In the genomic region with DNA sequence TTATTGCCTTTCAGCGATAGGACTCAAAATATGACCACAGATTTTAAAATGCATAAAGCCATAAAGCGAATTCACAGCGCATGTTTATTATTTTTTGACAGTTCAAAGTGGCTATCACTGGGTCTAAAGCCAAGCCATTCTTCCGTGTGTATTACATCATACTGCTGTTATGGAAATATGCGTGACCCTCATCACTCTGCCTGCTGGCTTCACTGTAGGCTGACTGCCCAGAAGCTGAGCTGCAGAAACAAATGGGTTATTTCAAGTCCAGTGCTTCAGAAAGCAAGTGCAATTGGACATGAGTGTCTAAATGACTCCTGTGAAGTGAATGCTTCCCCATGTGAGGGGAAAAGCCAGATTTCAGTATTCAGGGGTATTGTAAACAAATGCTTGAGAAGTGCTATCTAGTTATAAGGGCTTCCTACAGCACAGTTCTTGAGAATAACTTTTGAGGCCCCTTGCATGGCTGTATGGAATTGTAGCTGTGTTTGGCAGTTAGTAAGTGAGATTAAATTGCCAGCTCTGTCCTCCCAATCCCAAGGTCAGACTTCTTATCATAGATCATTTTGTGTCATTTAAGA, we compare ENCODE assay signal across 21 mouse cellular contexts. TPM values are rescaled to one million over a fixed set of nuclear protein-coding genes. Genes with fewer than 3 reads are reported as not detected.
A peak's percentile ranks its signal among the peaks of the same experiment; 100 is the strongest.
DNase-seq lines count a peak whose midpoint lies in the region; ATAC-seq and TF ChIP-seq lines count a peak whose summit lies in the region.
"Had no signal": no experiment of that assay in that cellular context is flagged by ENCODE, and none has a peak within 500 bp of the region (broad histone marks: within the 10 kb centered on the region; RNA-seq: fewer than 3 reads in every experiment).

No protein-coding gene starts in this region.

- peak; percentile 70; the same call in 1 of the 2 replicates for ATAC-seq in hindbrain, postnatal 0 days
- no peak for ATAC-seq in hindbrain, embryonic 13.5 days (ENCODE audit: low FRiP score)
- ATAC-seq in lung, embryonic 16.5 days (ENCODE audit: low read depth), result peak; percentile 92

- no peaks in the 10 kb centered on the region for H3K4me1 ChIP-seq in hindbrain, postnatal 0 days (ENCODE audit: insufficient read depth, low read length)
- no peaks in the 10 kb centered on the region for H3K4me1 ChIP-seq in hindbrain, embryonic 13.5 days (replicated peaks)
- H3K4me1 ChIP-seq in lung, embryonic 16.5 days (replicated peaks; ENCODE audit: control insufficient read depth, insufficient read depth, low read length), result peaks cover 3% of the 10 kb centered on the region; the same call in 1 of the 2 replicates
- H3K4me1 ChIP-seq in lung, adult 2 months (ENCODE audit: control insufficient read depth, insufficient read depth, low read length), result no peaks in the 10 kb centered on the region
- H3K4me1 ChIP-seq: forebrain, embryonic 12.5 days; neural tube, embryonic 13.5 days had no signal

- no peak overlapping the region for H3K4me2 ChIP-seq in hindbrain, postnatal 0 days (ENCODE audit: low read depth, low read length)
- H3K4me2 ChIP-seq in hindbrain, embryonic 13.5 days, result no peak overlapping the region
- H3K4me2 ChIP-seq in lung, embryonic 16.5 days (ENCODE audit: low read depth, low read length), result no peak overlapping the region
- H3K4me2 ChIP-seq: forebrain, embryonic 12.5 days; heart, embryonic 13.5 days; midbrain, embryonic 11.5 days; neural tube, embryonic 13.5 days had no signal

- WGBS in hindbrain, postnatal 0 days, result 58% methylated on average over 5 of the region's 5 CpGs
- 74% methylated on average over 5 of the region's 5 CpGs for WGBS in hindbrain, embryonic 13.5 days
- WGBS in lung, embryonic 16.5 days, result 49% methylated on average over 5 of the region's 5 CpGs
- WGBS in lung, adult 2 months, result 49% methylated on average over 5 of the region's 5 CpGs

- TF ChIP-seq POLR2A in lung, adult 2 months (IDR thresholded peaks at IDR 0.05; ENCODE audit: borderline replicate concordance, extremely low read depth, low read depth, low read length), result no peak

- H3K4me3 ChIP-seq in hindbrain, postnatal 0 days (ENCODE audit: low read length), result no peak overlapping the region
- no peak overlapping the region for H3K4me3 ChIP-seq in hindbrain, embryonic 13.5 days
- no peak overlapping the region for H3K4me3 ChIP-seq in lung, embryonic 16.5 days (ENCODE audit: low read length)
- H3K4me3 ChIP-seq in lung, adult 2 months (replicated peaks; ENCODE audit: extremely low read depth, low read depth, low read length), result no peak overlapping the region
- H3K4me3 ChIP-seq: forebrain, embryonic 12.5 days; heart, embryonic 13.5 days; neural tube, embryonic 13.5 days had no signal

- no peaks in the 10 kb centered on the region for H3K27me3 ChIP-seq in hindbrain, postnatal 0 days (ENCODE audit: insufficient read depth, low read length)
- peaks cover 14% of the 10 kb centered on the region; the same call in 1 of the 2 replicates for H3K27me3 ChIP-seq in hindbrain, embryonic 13.5 days
- no peaks in the 10 kb centered on the region for H3K27me3 ChIP-seq in lung, embryonic 16.5 days (ENCODE audit: control insufficient read depth, insufficient read depth, low read depth, low read length)

- no peaks in the 10 kb centered on the region for H3K36me3 ChIP-seq in hindbrain, postnatal 0 days (ENCODE audit: insufficient read depth, low read length)
- H3K36me3 ChIP-seq in hindbrain, embryonic 13.5 days, result no peaks in the 10 kb centered on the region
- H3K36me3 ChIP-seq in lung, embryonic 16.5 days (ENCODE audit: control insufficient read depth, insufficient read depth, low read length), result no peaks in the 10 kb centered on the region
- H3K36me3 ChIP-seq: forebrain, embryonic 12.5 days; heart, embryonic 13.5 days; neural tube, embryonic 13.5 days had no signal

- H3K27ac ChIP-seq in hindbrain, postnatal 0 days, result no peak overlapping the region
- no peak overlapping the region for H3K27ac ChIP-seq in hindbrain, embryonic 13.5 days
- no peak overlapping the region for H3K27ac ChIP-seq in lung, embryonic 16.5 days (ENCODE audit: low read length)
- H3K27ac ChIP-seq: forebrain, embryonic 12.5 days; heart, embryonic 13.5 days; neural tube, embryonic 13.5 days; stomach, postnatal 0 days had no signal

- H3K9ac ChIP-seq in hindbrain, postnatal 0 days (replicated peaks; ENCODE audit: low read length), result no peak overlapping the region
- H3K9ac ChIP-seq in hindbrain, embryonic 13.5 days, result no peak overlapping the region
- H3K9ac ChIP-seq in lung, embryonic 16.5 days (ENCODE audit: low read length), result no peak overlapping the region
- H3K9ac ChIP-seq: forebrain, embryonic 12.5 days; heart, embryonic 13.5 days; neural tube, embryonic 13.5 days had no signal

- DNase-seq in cerebellum, postnatal 14 days, result peak; percentile 6 to 35
- DNase-seq in cerebellum, adult 18-20 months, result no peak
- peak; percentile 36 for DNase-seq in hindbrain, postnatal 0 days (ENCODE audit: low spot score)
- no peak for DNase-seq in lung, adult 2 months
- DNase-seq in urinary bladder, postnatal 4 days (ENCODE audit: low spot score in 2 of 2), result no peak
- DNase-seq in adrenal gland, postnatal 10 days, result no peak
- DNase-seq: adrenal gland, postnatal 25 days; cerebellum, adult 9-10 months; gastrocnemius, postnatal 14 days; kidney, adult 18-20 months; layer of hippocampus, postnatal 36 days; thymus, postnatal 14 days had no signal

- no peak for TF ChIP-seq CTCF in hindbrain, postnatal 0 days (IDR thresholded peaks at IDR 0.05; ENCODE audit: low read depth)
- no peak for TF ChIP-seq CTCF in lung, adult 2 months (IDR thresholded peaks at IDR 0.05; ENCODE audit: insufficient read depth, low read length)

- no peaks in the 10 kb centered on the region for H3K9me3 ChIP-seq in hindbrain, postnatal 0 days (ENCODE audit: low read length)
- no peaks in the 10 kb centered on the region for H3K9me3 ChIP-seq in hindbrain, embryonic 13.5 days
- H3K9me3 ChIP-seq in lung, embryonic 16.5 days (ENCODE audit: control insufficient read depth, low read length), result no peaks in the 10 kb centered on the region
- H3K9me3 ChIP-seq: forebrain, embryonic 12.5 days; heart, embryonic 13.5 days; neural tube, embryonic 13.5 days had no signal

RNA-seq across cellular contexts. Expression of gene Trap1a, which starts 18.8 kb away (rescaled TPM):
- total RNA-seq in hindbrain, postnatal 0 days (2014; rRNA removed), result not detected in 2 replicates
- not detected in 2 replicates for polyA plus RNA-seq in hindbrain, postnatal 0 days (2015; fragmentation: Nextera tagmentation; extraction: Ambion mirVana)
- not detected in 2 replicates for polyA plus RNA-seq in hindbrain, embryonic 13.5 days (2015; fragmentation: Nextera tagmentation; extraction: Ambion mirVana)
- polyA plus RNA-seq in lung, embryonic 16.5 days (2015; fragmentation: Nextera tagmentation; extraction: Ambion mirVana), result not detected in 2 replicates
- not detected in 2 replicates for polyA plus RNA-seq in lung, adult 2 months (2012; rRNA removed)
- not detected for total RNA-seq in adrenal gland, postnatal 10 days (2021)
- total RNA-seq: adrenal gland, postnatal 25 days; gastrocnemius, postnatal 14 days; layer of hippocampus, postnatal 36 days; left cerebral cortex, postnatal 36 days; liver, adult 2 months had no signal
- polyA plus RNA-seq: forebrain, embryonic 12.5 days; liver, adult 2 months; midbrain, embryonic 11.5 days; neural tube, embryonic 13.5 days; stomach, postnatal 0 days had no signal

Comparison
In these comparisons a context has a peak if more than half of its experiments do, and no peak if none do; other contexts are left out.
1. DNase-seq: peak in cerebellum, postnatal 14 days (2 of 2) and hindbrain, postnatal 0 days (single experiment); none in cerebellum, adult 18-20 months (0 of 2), lung, adult 2 months (single experiment), urinary bladder, postnatal 4 days (0 of 2) and adrenal gland, postnatal 10 days (single experiment).